Mouse (Mus musculus) limb, embryonic 14.5 days (tissue): ENCODE data around the gene Rps19bp1. TPM values are rescaled to one million over a fixed set of nuclear protein-coding genes. Genes with fewer than 3 reads are reported as not detected.

Source experiments
- ATAC-seq: fragments of 200-750 bp; cut with Nextera tagmentation; 2 replicates; pipeline ENCODE4 v1.8.0; 2017; ENCODE audit warnings: low read depth, moderate number of reproducible peaks, moderate TSS enrichment; ENCODE audit not compliant: low FRiP score
- DNase-seq: peaks from one replicate; pipeline ENCODE4 v3.0.0-alpha.2; 2015; ENCODE audit warnings: low spot score
- H3K27ac ChIP-seq: fragments of 300-500 bp; sonication (generic); replicated peaks from 2 replicates; pipeline ENCODE4 v1.5.1; 2014; ENCODE audit warnings: low read depth, mild to moderate bottlenecking, low read length, moderate library complexity, mixed read lengths
- H3K27me3 ChIP-seq: fragments of 300-500 bp; sonication (generic); 2 replicates; pipeline ENCODE4 v1.6.1; 2014; ENCODE audit warnings: low read length, mixed read lengths; ENCODE audit not compliant: control insufficient read depth, insufficient read depth
- H3K36me3 ChIP-seq: fragments of 300-500 bp; sonication (generic); 2 replicates; pipeline ENCODE4 v1.6.1; 2014; ENCODE audit warnings: mild to moderate bottlenecking, low read length, moderate library complexity, mixed read lengths; ENCODE audit not compliant: control insufficient read depth, insufficient read depth
- H3K4me1 ChIP-seq: fragments of 300-500 bp; sonication (generic); 2 replicates; pipeline ENCODE4 v1.6.1; 2014; ENCODE audit warnings: antibody characterized with exemption, low read length, mixed read lengths; ENCODE audit not compliant: control insufficient read depth, insufficient read depth
- H3K4me2 ChIP-seq: fragments of 300-500 bp; sonication (generic); replicated peaks from 2 replicates; pipeline ENCODE4 v1.6.1; 2014; ENCODE audit warnings: low read depth, mild to moderate bottlenecking, low read length, moderate library complexity; ENCODE audit not compliant: severe bottlenecking
- H3K4me3 ChIP-seq: fragments of 300-500 bp; sonication (generic); replicated peaks from 2 replicates; pipeline ENCODE4 v1.5.1; 2014; ENCODE audit warnings: low read length
- H3K9ac ChIP-seq: fragments of 300-500 bp; sonication (generic); 2 replicates; pipeline ENCODE4 v1.6.1; 2014; ENCODE audit warnings: mild to moderate bottlenecking, low read depth, low read length, moderate library complexity; ENCODE audit not compliant: severe bottlenecking
- H3K9me3 ChIP-seq: fragments of 300-500 bp; sonication (generic); 2 replicates; pipeline ENCODE4 v1.6.1; 2016; ENCODE audit warnings: low read length; ENCODE audit not compliant: control insufficient read depth
- POLR2A ChIP-seq: fragments of 200-500 bp; IDR thresholded peaks from 2 replicates; pipeline ENCODE4 v1.8.0; 2012; ENCODE audit warnings: inconsistent platforms, mild to moderate bottlenecking, moderate library complexity, borderline replicate concordance; ENCODE audit not compliant: insufficient read depth, insufficient read length; ENCODE audit errors: extremely low read depth
- WGBS: fragments of 180-500 bp; shearing (Covaris S2); extraction: QIAGEN DNeasy Blood & Tissue Kit; methylation state at CpG from one replicate; pipeline ENCODE4 v1.1.7; 2014; 5-methylcytosine and 5-hydroxymethylcytosine counted together
- polyA plus RNA-seq, 2 experiments: library from polyadenylated mRNA; depleted of rRNA in 1 of 2; stranded (reverse) in 1 of 2; unstranded in 1 of 2; fragments of >200 nt; fragmentation: Nextera tagmentation in 1 of 2; extraction: Ambion mirVana in 1 of 2; gene quantifications; 2 replicates each; pipeline versions ENCODE4 v1.2.1 to v1.2.3; 2012 to 2014

Gene Rps19bp1
- polyA plus RNA-seq, 2 experiments = 44.2 to 61.1 TPM

- Histone ChIP-seq H3K4me2 (peak within 1 kb of the TSS; percentile 79), H3K36me3 (peaks cover 31% of the 10 kb centered on the region), H3K9me3 (no peaks in the 10 kb centered on the region), H3K4me3 (peak within 1 kb of the TSS; percentile 96), H3K4me1 (peaks cover 5% of the 10 kb centered on the region; the same call in 1 of the 2 replicates), H3K27me3 (no peaks in the 10 kb centered on the region), H3K9ac (peak within 1 kb of the TSS; percentile 83), H3K27ac (peak within 1 kb of the TSS; percentile 82)
- ATAC-seq (peak; percentile 98), DNase-seq (peak; percentile 98)
- 0% methylated on average over 55 of the region's 67 CpGs for WGBS
- TF ChIP-seq POLR2A = no peak
Measured at GRCm38 (mm10) chr15:80233733-80234509, 30.2 kb downstream of the Rps19bp1 start, which contains the start of gene Mief1. Gene Mief1 (plus strand): TSS chr15:80234018.

GRCm38 (mm10) chr15:80233053-80233452, 31.1 kb downstream of the Rps19bp1 start:
- peak overlapping the region; percentile 79 for H3K4me2 ChIP-seq
- no peak overlapping the region for H3K9ac ChIP-seq
- H3K36me3 ChIP-seq = peaks cover 23% of the 10 kb centered on the region
- peak overlapping the region; percentile 96; the same call in 1 of the 2 replicates for H3K4me3 ChIP-seq
- H3K4me1 ChIP-seq = peaks cover 5% of the 10 kb centered on the region; the same call in 1 of the 2 replicates
- no peak for DNase-seq
- H3K27ac ChIP-seq = peak overlapping the region; percentile 71
- 48% methylated on average over 4 of the region's 4 CpGs for WGBS
- H3K27me3 ChIP-seq = no peaks in the 10 kb centered on the region
- no peak for TF ChIP-seq POLR2A
- H3K9me3 ChIP-seq = no peaks in the 10 kb centered on the region
- ATAC-seq = no peak

GRCm38 (mm10) chr15:80232331-80232730, 31.8 kb downstream of the Rps19bp1 start:
- WGBS = 82% methylated on average over 2 of the region's 2 CpGs
- no peak overlapping the region for H3K27ac ChIP-seq
- H3K36me3 ChIP-seq = peaks cover 19% of the 10 kb centered on the region
- no peak overlapping the region for H3K9ac ChIP-seq
- TF ChIP-seq POLR2A = no peak
- H3K9me3 ChIP-seq = no peaks in the 10 kb centered on the region
- no peak for ATAC-seq
- no peak for DNase-seq
- H3K27me3 ChIP-seq = no peaks in the 10 kb centered on the region
- no peak overlapping the region for H3K4me3 ChIP-seq
- H3K4me1 ChIP-seq = peaks cover 5% of the 10 kb centered on the region; the same call in 1 of the 2 replicates
- H3K4me2 ChIP-seq = no peak overlapping the region

GRCm38 (mm10) chr15:80228071-80228800, 35.9 kb downstream of the Rps19bp1 start:
- ATAC-seq (no peak), DNase-seq (no peak)
- H3K27me3 ChIP-seq = no peaks in the 10 kb centered on the region
- no peaks in the 10 kb centered on the region for H3K9me3 ChIP-seq
- no peak overlapping the region for H3K4me2 ChIP-seq
- no peak overlapping the region for H3K27ac ChIP-seq
- TF ChIP-seq POLR2A = no peak
- no peak overlapping the region for H3K9ac ChIP-seq
- H3K36me3 ChIP-seq = no peaks in the 10 kb centered on the region
- 78% methylated on average over 17 of the region's 17 CpGs for WGBS
- no peaks in the 10 kb centered on the region for H3K4me1 ChIP-seq
- no peak overlapping the region for H3K4me3 ChIP-seq

GRCm38 (mm10) chr15:80225796-80226195, 38.3 kb downstream of the Rps19bp1 start:
- Histone ChIP-seq H3K9me3 (no peaks in the 10 kb centered on the region), H3K4me1 (no peaks in the 10 kb centered on the region), H3K4me2 (no peak overlapping the region), H3K27me3 (no peaks in the 10 kb centered on the region), H3K36me3 (no peaks in the 10 kb centered on the region), H3K27ac (no peak overlapping the region), H3K4me3 (no peak overlapping the region), H3K9ac (no peak overlapping the region)
- TF ChIP-seq POLR2A = no peak
- no peak for ATAC-seq
- 47% methylated on average over 2 of the region's 2 CpGs for WGBS
- peak; percentile 38 for DNase-seq
